Mouse (Mus musculus): Measurements from ENCODE around the gene Thoc3.

The Thoc3 gene

GRCm38 (mm10) chr13:54439912-54440311, 28.7 kb downstream of the Thoc3 start:
- no peak for DNase-seq

GRCm38 (mm10) chr13:54438814-54439213, 29.8 kb downstream of the Thoc3 start:
- DNase-seq: no peak

GRCm38 (mm10) chr13:54437083-54437482, 31.6 kb downstream of the Thoc3 start:
- DNase-seq: no peak

- no peak for DNase-seq
These were observed 32.0 kb downstream of the Thoc3 start for GRCm38 (mm10) chr13:54436666-54437065.

GRCm38 (mm10) chr13:54431161-54431560, 37.5 kb downstream of the Thoc3 start:
- DNase-seq: no peak

GRCm38 (mm10) chr13:54430051-54430450, 38.6 kb downstream of the Thoc3 start:
- DNase-seq: no peak

GRCm38 (mm10) chr13:54428771-54429170, 39.9 kb downstream of the Thoc3 start:
- DNase-seq: no peak

- DNase-seq: no peak
These were observed 41.6 kb downstream of the Thoc3 start for GRCm38 (mm10) chr13:54426781-54427655.

- DNase-seq: no peak
These were observed 43.4 kb downstream of the Thoc3 start for GRCm38 (mm10) chr13:54425269-54425668.

- DNase-seq: no peak
These were observed 48.4 kb downstream of the Thoc3 start for GRCm38 (mm10) chr13:54420226-54420625.

- DNase-seq: peak; percentile 30
These were observed 49.8 kb downstream of the Thoc3 start for GRCm38 (mm10) chr13:54418781-54419327.

GRCm38 (mm10) chr13:54415059-54415458, 53.6 kb downstream of the Thoc3 start:
- no peak for DNase-seq

- no peak for DNase-seq
These were observed 55.9 kb downstream of the Thoc3 start for GRCm38 (mm10) chr13:54412721-54413120.

GRCm38 (mm10) chr13:54412236-54412635, 56.4 kb downstream of the Thoc3 start:
- no peak for DNase-seq

GRCm38 (mm10) chr13:54411656-54412055, 57.0 kb downstream of the Thoc3 start:
- DNase-seq: no peak

Measured in right cerebral cortex, postnatal 14 days (tissue).